Mouse (Mus musculus): Measurements from ENCODE around the gene Gpr61.
A peak's percentile ranks its signal among the peaks of the same experiment; 100 is the strongest.

Gene Gpr61

DNA sequence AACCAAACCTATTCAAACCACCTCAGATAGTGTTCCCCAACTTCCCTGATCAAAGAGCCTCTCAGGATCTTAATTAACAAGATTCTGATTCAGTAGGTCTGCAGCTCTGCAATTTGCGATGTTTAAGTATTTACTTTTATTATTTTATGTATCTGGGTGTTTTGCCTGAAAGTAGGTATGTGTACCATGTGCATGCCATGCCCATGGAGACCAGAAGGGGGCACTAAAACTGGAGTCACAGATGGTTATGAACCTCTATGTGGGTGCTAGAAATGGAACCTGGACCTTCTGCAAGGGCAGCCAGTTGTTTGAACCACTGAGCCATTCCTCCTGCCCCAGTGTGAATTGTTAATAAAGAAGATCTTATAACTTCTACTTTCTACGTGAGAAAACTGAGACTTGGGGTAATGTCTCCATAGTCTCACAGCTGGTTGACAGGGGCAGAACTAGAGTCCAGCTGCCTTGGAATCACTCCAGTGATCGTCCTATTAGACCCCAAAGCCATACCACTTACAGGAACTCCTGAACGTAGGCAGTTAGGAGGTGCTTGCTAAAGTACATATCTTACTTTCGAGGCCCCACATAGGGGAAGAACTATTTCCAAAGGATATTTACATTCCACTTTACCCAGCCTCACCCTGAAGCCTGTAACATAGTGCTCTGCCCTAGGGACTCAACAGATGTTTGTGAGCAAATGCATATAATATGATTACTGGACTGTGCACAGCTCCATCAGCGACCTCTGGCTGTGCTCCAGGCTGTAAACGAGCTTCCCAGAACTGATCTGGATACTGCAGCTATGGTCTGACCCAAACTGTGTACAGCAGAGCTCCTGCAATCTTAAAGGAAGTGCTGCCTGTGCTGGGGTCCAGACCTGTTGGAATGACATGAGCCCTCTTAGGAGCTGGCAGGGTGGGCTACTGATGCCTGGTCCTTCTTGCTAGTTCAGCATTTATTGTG is 24.4 kb upstream of the Gpr61 start:
- no peak for DNase-seq (ENCODE audit: low spot score)

DNA sequence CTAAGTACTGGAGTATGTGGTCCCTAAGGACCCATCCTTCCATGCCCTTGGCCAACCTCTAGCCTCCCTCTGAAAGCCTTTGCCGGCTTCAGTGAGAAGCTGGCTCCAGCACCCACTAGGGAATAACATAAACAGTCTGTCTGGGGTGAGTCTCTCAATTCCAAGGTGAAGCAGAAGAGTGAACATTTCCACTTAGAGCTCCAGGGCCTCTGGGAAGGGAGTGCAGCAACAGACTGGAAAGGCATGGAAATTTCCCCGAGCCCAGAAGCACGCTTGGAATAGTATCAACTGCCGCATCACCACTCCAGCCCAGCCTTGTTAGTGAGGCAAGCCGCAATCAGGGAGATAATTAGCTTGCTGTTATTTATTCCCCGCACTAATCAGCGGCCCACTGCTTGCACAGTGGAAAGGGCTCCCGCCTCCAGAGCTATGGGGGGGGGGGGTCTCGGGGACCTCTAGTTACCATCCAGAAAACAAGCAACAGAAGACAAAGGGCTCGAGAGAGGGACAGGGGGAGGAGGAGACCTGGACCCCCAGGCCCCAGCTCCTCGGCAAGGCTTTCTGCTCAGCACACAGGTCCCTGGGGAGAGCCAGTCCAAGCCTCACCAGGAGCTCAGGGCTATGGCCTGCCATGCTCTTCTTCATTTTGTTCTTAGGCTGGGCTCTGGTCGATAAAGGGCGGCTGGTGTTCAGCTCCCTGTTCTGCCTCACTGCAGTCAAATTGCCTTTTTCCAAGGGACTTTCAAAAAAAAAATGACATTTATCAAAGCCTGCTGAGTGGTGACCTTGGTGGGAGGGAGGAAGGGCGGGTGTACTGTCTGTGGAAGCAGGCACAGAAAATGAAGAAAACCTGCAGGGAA is 20.2 kb upstream of the Gpr61 start:
- DNase-seq (ENCODE audit: low spot score): no peak

DNA sequence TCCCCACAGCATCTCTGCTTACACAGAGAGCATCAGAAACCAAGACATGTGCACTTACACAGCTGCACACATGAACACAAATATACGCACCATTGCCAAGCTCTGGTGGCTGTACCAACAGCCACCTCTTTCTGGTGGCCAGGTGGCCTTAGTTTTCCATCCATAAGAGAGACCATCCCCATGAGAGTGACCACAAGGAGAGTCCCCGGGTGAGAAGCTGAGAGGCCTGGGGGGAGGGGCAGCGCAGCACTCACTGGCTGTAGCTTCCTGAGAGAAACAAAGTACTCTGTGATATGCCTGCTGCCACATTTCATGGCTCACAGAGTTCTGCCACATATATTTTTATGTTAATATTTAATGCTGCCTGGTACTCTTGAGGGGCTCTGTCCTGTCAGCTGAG is 14.5 kb upstream of the Gpr61 start:
- DNase-seq (ENCODE audit: low spot score): peak; percentile 30

DNA sequence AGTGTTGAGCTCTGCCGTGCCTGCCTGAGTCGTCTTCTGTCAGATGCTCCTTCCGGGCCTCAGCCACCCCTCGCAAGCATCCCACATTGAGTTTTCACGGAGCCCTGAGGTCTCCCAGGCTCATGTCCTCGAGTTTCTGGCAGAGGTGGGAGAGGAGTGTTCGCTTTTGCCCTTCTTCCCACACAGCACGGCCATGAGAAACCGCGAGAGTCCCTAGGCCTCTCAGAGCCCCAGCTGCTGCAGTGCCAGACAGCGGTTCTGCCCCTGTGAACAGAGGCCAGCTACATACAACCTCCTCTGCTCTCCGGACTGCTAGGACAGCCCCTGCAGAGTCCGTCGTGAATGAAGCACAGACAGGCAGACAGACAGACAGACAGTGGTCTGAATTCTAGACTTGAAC is 12.8 kb upstream of the Gpr61 start:
- peak; percentile 39 for DNase-seq (ENCODE audit: low spot score)

DNA sequence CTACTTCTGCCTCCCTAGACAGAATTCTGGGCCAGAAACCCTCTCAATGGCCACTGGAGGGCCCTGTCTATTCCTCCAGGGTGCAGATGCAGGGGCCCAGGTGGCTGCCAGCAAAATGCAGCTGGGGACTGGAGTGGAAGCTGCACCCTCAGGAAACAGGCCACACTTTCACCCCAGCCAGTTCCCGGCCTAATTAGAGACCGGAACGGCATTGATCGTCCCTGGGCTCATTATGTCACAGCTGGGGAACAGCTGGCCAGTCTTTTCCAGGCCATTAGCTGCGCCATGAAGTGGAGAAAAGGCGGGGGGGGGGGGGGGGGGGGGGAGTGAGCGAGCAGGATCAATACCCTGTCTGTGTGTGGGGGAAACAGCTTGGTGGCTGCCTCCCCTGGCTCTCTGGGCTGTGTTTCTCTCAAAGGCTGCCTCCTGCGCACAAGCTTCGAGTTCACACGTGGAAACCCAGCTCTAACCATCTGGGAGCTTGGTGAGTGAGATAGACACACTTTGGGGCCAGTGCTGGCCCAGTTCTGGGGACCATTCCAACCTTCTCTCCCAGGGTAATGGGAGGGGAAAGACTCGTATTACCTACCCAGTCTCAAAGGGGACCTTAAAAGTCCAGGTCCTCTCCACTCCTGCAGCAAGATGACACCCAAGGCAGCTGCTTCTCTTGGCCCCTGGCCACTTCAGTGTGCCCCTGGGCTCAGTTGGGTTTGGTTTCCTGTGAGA is 12.0 kb upstream of the Gpr61 start:
- peak; percentile 83 for DNase-seq (ENCODE audit: low spot score)

DNA sequence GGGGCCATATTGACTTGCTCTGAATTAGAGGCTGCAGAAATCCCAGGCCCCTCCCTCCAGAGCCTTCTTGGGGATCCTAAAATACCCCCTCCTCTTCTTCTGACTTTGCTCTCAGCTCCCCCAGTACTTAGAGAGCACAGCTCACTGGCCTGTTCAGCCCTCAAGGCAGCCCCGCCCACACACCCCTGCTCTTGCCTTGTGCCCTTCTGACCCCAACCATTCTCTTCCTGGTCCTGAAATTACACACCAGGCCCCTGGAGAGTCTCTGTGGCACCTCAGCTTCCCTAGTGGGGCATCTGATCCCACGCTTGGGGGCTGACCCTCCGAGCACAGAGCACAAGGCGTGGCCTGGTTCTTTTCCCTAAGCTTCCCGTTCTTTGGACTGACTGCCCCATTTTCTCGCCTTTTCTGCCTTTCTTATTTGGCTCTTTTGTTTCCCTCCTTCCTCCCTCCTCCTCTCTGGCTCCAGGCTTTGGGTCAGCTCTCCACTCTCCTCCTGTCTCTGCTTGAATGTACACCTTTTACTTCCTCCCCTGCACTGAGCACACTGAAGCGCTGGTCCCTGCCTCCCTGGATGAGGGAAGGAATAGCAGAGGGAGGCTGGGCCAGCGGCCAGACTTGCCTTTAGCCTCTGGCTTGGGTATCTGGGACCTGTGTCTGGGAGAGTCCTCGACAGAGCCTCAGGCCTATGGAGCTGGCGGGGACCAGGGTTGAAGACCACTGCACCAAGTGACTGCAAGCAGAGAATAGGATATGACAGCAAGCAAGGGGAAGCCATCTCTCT is 11.0 kb upstream of the Gpr61 start:
- peak; percentile 68 for DNase-seq (ENCODE audit: low spot score)

DNA sequence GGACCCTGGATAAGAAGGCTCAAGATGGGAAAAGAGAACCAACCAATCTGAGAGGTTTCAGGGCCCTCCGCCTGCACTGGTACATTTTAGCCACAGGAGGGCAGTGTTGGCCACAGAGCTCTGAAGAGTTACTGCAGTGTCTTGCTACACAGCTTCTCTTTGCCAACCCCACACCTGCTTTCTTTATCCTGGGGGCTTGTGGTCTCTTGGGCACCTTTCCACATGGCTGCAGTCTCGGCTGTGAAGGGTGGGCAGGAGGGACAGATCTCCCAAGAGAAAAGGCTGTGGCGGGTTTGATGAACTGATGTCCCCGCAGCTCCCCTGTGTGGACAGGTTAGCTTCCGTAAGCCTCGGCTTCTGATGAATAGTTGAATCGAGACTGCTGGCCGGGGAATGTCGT is 10.1 kb upstream of the Gpr61 start:
- peak; percentile 95 for DNase-seq (ENCODE audit: low spot score)

DNA sequence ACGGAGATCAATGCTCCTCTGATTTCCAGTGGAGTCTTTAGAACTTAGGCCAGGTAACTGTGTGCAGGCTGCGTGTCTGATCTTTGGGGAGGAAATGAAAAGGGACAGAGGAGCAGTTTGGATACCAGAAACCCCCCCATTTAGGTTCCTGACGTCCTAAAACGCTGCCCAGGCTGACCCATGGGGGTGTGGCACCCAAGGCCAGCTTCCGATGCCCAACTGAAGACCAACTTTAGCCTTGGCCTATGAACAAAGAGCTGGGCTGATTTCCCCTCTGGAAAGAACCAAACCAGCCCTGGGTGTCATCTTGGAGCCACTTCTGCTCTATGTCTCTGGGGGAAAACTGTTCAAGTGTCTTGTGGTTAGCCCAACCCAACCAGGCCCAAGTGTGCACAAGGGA is 9.4 kb upstream of the Gpr61 start:
- no peak for DNase-seq (ENCODE audit: low spot score)

DNA sequence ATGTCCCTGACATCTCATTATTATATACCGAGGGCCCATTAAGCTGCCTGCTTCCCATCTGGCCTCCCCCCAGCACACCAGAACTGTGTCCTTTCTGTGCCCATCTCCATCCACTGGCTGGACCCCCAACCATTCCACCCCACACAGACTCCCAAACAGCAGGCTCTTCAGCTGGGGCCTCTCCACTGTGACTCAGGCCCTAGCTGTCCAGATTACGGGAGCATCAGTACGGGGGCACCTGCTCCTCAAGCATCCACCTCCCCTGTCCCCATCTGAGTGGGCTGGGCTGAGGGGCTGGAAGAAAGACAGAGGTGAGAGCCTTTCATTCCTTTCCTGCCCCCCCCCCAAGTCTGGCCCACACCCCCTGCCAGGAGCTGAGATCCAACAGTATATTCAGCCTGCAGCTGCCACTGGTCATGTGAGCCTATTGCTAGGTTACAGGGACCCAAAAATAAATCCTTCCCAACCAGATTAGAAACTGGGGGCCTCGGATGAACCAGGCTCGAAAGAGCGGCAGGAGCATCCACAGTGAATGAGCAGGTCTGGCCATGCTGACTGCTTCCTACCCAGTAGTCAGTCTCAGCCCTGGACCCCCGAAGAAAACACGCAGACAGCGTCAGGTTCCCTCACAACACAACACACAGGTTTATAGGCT is 3.8 kb upstream of the Gpr61 start:
- no peak for DNase-seq (ENCODE audit: low spot score)

DNA sequence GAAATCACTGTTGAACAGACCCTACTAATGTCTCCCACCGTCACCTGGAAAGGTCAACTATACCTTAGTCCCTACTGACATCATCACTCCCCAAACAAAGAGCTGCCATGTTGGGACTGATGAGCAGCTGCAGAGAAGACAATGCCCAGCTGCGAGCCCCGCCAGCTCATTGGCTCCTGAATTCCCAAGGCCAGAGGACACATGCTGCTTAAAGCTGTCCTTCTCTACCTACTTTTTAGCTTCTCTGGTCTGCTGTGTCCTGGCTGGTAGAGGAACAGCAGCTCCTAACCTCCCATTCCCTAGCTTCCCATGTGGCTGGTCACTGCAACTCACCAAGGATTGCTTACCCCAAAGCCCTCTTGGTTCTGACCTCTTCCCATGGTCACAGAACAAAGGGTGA is 2.4 kb downstream of the Gpr61 start:
- DNase-seq (ENCODE audit: low spot score): no peak

DNA sequence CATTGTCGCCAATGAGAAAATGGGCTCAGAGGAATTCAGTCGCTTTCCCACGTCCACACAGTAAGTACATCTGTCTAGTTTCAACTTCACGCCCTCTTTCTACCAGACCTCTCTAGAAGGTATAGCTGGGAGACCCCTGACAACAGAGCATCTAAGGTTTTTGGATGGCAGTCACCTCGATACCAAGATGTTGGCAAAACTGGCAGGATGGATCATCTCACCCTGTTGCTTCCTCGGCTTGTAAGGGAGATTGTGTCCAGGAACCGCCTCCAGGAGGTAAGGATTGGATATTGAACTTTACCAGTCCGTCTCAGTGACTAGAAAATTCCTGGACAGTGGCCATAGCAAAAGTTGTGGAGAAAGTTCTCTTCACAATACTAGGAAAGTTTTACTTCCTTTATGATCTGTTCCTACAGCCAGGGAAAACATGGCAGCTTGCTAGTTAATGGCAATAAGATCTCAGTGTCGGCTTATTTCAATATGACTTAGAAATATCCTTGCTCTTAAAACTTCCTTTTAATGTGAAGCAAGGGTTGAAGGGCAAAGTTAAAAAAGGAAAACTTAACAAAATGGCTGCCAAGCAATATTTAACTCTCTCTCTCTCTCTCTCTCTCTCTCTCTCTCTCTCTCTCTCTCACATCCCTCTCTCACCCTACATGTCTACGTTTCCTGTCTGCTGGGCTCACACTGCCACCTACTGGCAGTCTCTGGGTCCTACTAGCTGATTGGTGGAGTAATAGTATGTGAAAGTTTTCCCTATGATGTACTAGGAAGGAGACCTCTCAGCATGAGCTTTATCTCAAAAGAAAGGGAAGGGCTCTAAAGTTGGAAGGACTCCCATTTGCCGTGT is 7.1 kb downstream of the Gpr61 start:
- DNase-seq (ENCODE audit: low spot score): peak; percentile 95

DNA sequence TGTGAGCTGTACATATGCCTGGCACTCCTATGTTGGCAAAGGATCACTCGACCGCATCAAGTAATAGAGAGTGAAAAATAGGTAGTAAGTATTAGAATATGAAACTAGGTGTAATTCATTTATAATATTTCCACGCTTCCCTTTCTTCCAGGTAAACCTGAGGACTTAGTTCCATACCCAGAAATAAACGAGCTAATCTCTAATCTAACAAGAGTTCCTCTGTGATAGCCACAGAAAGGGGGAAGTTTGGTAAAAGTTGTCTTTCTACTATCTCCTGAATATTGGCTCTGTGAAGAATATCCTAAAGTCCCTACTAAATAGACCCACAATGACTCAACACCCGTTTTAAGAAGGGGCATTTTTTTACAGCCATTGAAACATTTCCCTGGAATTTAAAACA is 8.0 kb downstream of the Gpr61 start:
- no peak for DNase-seq (ENCODE audit: low spot score)

DNA sequence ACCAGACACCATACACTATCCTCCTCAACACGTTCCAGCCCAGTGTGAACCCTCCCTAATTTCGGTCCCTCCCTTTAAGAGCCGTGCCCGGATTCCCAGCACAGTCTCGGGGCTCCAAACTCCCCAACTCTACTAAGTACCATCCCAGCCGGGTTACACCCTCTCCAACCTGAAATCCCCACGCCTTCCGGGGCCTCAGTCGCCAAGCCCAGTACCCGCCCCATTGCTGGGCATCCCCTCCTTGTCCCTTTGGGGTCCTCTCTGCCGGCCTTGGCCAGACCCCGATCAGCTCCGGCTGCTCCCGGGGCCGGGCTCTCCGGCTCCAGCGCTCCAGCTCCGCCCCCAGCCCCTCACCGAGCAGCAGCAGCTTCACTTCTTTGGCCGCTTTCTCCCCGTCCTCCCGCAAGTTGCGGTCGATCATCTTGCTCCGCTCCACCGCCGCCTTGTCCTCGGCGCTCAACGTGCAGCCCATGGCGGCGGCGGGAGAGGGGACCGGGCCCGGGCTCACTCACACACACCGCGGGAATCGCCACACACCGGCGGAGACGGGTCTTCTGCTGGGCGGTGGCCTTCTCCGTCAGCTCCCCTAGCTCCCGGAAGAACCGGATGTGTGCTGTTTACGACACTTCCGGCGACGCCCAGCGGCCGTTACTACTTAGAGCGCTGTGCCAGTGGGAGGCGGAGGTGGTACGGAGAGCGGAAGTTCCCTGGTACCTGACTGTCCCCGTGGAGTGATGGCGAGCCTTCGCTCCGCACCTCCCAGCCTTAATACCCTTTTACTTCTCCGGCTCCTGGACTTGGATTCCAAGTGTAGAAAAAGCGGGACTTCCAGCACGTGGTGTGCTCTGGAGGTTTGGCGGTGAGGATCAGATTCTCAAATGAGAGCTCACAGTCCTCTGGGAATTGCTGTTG is 8.9 kb downstream of the Gpr61 start, which contains the start of gene Gnai3:
Gene Gnai3, minus strand, starts transcription at position 613 of the 912 bp plus-strand sequence.
- DNase-seq (ENCODE audit: low spot score): peak; percentile 97

DNA sequence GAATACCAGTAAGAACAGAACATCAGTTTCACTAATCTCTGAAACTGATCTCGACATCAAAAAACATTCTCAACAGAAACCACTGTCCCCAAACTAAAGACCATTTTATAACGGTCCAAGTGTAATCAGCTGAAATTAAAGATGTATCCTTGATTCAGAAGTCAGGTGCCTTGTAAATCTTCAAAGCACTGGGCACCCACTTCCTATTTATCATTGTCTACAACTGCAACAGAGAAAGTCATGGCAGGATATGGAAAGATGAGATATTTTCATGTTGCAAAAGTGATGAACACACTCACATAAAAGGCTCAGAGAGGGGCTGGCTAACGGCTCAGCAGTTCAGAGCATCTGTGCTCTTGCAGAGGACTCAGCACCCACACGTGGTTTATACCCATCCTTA is 13.9 kb downstream of the Gpr61 start:
- DNase-seq (ENCODE audit: low spot score): no peak

DNA sequence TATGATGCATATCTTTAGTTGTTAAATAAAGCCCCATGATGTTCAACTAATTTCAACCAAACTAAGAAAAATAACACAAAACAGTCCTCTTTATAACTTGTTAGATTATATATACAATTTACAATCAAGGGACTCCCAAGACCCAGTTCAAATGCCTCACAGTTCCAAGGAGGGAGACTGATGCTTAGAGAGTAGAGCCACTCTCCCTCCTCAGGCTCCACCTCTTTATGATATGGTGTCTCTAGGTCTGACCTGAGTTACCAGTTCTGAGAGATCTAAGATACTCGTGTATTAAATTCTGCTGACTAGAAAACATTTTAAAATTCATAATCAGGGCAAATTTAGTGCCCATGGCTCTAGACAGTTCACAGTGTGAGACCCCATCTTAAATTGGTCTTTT is 15.6 kb downstream of the Gpr61 start:
- DNase-seq (ENCODE audit: low spot score): no peak

DNA sequence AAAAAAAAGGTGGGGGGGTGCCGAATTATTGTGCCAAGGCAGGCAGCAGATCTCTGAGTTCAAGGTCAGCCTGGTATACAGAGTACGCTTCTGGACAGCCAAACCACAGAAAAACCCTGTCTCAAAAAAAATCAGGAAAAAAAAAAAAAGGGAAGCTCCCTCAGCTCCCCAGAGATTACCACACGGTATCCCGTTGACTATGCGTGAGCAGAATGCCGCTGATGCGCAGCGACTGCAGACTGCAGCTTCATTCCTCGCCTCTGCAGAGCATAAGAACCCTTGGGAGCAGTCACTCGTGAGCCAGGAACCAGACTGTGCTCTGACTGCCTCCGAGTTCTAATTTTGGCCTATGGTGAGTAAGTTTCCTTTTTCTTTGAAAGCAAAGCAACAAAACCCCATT is 20.0 kb downstream of the Gpr61 start:
- DNase-seq (ENCODE audit: low spot score): no peak

DNA sequence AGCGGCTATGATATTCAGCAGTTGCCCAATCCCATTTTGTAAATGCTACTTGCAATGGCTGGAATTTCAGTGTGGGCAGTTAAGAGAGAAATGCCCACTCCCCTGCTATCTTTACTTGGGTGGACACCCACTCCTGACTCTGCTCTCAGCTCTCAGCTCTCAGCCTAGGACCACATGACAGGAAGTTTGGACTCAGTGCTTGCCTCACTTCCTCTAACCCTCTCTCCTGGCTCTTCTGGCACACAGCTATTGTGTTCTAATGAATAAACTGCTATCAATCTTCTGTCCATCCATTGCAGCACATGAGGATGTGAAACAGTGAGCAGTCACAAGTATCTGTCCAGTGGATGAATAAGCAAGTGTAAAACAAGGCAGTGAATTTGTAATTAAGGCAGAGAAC is 22.2 kb downstream of the Gpr61 start:
- DNase-seq (ENCODE audit: low spot score): peak; percentile 10

DNA sequence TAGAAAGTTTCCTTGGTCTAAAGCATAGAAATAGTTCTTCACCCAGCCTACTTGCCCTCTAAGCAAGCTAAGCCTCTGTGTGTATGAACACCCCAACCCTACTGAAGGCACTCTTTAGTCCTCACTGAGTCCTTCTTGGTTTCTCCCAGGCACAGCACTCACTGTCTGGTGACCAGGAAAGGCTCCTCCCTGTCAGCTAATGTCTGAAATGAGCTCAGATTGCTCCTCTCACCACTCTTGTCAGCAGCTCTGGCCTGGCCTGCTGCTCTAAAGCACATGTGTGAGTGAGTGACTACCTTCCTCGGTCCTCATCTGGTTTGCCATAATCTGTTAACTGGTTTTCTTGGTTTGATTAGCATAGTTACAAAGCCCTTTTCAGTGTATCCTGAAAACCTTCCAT is 22.9 kb downstream of the Gpr61 start:
- no peak for DNase-seq (ENCODE audit: low spot score)

DNA sequence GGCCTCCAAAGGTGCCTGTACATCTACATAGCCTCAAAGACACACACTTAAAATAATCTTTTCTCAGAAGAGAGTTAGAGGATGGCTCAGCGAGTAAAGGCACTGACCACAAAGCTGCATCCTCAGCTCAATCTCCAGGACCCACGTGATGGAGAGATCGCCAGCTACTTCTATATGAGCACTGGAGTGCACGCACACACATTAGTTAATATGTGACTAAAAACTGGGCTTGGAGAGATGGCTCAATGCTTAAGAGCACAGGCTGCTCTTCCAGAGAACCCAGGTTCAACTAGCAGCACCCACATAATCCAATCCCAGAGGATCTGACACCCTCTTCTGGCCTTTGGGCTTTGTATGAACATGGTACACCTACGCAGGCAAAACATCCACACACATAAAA is 23.5 kb downstream of the Gpr61 start:
- no peak for DNase-seq (ENCODE audit: low spot score)

All from embryo, embryonic 10.5 days (tissue).